Mouse (Mus musculus) E14TG2a.4 (cell line): ENCODE measurements around the gene Lars2.

ENCODE experiments used
- CTCF ChIP-seq: conservative IDR thresholded peaks from 2 replicates; pipeline ENCODE4 v1.5.1; 2014; ENCODE audit warnings: low read length
- NANOG ChIP-seq: IDR thresholded peaks from 2 replicates; pipeline ENCODE4 v1.6.1; 2014; ENCODE audit warnings: borderline replicate concordance, low read length, mixed read lengths
- POU5F1 ChIP-seq: IDR thresholded peaks from 2 replicates; pipeline ENCODE4 v1.6.1; 2014; ENCODE audit warnings: low read length, borderline replicate concordance

DNA sequence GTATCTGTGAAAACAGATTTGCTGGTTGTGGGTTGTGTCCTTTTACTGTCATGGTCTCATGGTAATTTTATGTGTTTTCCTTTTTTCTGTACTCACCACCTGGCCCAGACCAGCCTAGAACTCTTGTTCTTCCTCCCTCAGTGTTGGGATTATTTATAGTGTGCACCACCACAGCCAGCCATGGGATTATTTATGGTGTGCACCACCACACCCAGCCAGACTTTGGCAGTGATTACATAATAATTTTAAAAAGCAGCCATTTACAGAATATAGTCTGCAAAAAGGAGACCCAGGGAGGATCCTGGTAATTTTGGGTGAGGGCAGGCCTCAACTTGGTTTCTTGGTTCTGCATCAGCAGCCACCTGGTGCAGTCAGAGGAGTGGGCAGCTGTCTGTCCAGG is 81.9 kb downstream of the Lars2 start:
- TF ChIP-seq CTCF = no peak
- no peak for TF ChIP-seq NANOG
- no peak for TF ChIP-seq POU5F1
